Mouse (Mus musculus): Measurements from ENCODE around the gene Neurl1a.

Gene Neurl1a

DNA sequence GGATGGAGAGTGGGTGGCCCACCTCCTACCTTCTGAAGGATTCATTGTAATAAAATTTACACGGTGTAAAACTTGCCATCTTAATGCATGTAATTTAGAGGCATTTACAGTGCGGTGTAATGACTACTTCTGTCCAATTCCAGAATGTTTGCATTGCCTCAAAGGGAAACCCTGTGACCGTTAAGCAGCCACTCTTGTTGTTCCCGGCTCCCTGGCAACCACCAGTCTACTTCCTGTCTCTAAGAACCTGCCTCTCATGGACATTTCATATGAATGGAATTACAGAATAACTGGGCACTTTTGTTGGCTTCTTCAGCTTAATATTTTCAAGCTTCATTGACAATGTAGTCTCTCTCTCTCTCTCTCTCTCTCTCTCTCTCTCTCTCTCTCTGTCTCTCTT is 6.1 kb downstream of the Neurl1a start:
- POLR2A ChIA-PET: interaction anchor here in 1 of 4 experiments (1.0 kb wide), 1 partner anchor 92 kb away, joined by 3 read pairs; no protein-coding TSS in a partner anchor

DNA sequence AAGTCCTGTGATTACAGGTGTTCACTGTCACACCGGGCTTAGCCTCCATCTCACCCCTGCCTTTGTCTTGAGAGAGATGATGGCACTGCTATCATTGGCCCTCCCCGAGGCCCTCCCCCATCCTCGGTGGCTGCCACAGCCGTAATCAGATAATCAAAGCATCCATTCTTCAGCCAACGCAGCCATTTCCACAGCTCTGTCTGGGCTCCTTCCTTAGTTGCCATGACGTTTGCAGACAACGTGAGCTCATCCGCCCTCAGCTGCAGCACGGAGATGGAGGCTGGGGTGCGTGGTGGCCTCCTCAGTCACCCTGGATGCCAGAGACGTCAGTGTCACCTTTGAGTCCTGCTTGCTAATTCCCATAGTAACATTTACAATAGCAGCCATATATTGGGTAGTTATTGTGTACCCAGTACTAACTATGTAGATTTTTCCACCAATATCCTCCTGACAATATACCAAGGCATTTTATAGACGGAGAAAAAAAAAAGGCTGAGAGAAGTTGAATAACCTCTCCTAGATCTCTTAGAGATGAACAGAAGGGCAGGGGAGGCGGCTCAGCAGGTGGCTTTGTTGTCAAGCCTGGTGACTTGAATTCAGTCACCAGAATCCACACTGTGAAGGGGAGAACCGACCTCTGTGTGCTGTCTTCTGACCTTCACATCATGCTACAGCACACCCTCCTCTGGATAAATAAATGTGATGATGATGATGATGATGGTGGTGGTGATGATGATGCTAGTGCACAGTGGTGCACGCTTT is 8.1 kb downstream of the Neurl1a start:
- ChIA-PET CTCF (interaction anchor here in 1 of 4 experiments (1.3 kb wide), 1 partner anchor 12 kb away, joined by 3 read pairs; no protein-coding TSS in a partner anchor), POLR2A (interaction anchor here in 3 of 4 experiments (0.6 to 1.9 kb wide), 4 partner anchors 8 to 675 kb away, joined by 3 to 6 read pairs (median 4); partner anchors contain the start of gene Neurl1a (in 1 of the 3))

More for the DNA sequence above, 6.1 kb downstream of the Neurl1a start:
- CTCF ChIA-PET: no interaction called here

DNA sequence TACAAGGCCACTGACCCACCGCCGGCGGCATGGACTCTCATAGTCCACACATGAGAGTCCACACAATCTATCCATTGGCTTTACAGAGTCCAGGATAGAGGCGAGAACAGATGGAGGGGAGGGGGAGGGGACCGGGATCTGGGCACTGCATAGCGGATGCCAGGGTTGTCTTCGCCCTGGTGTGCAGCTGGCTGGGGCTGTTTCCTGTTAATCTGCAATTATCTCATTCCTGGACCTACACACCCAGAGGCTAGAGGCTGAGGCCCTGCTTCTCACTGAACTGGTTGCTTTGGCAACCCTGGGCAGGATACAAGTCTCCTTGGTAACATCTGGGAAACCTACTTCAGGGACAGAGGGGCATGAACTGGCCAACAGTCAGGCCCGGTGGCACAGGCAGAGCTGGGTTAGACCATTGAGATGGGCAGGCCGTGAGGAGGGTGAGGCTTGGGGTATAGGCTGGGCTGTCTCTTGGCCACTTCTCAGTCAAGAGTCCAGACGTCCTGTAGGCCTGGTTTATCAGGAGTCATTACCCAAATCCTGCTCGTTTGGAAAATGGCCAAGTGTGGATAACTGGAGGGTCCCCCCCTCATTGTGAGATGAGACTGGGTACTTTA is 10.0 kb downstream of the Neurl1a start:
- ChIA-PET CTCF (no interaction called here), POLR2A (interaction anchor here in 2 of 4 experiments (0.6 to 1.5 kb wide), 4 partner anchors 10 to 143 kb away, joined by 3 to 5 read pairs (median 3); partner anchors contain the start of gene Neurl1a (in 2 of the 2))

DNA sequence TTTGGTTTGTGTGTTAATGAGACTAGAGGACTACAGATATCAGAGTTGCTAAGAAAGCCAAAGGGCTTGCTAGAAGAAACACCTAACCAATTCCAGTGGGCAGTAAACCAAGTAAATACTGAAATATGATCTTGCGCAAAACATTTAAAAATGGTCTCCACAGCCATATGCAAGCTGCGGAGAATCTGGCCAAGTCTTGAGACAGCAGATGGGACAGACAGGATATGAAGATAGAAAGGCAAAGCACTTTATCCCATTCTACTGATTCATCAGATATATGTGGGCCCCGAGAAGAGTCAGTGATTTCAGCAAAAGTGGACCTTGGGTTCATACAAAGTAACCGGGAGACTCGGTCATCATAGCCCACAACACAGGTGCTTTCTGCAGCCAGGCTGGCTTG is 13.5 kb downstream of the Neurl1a start:
- ChIA-PET CTCF (no interaction called here), POLR2A (no interaction called here)

DNA sequence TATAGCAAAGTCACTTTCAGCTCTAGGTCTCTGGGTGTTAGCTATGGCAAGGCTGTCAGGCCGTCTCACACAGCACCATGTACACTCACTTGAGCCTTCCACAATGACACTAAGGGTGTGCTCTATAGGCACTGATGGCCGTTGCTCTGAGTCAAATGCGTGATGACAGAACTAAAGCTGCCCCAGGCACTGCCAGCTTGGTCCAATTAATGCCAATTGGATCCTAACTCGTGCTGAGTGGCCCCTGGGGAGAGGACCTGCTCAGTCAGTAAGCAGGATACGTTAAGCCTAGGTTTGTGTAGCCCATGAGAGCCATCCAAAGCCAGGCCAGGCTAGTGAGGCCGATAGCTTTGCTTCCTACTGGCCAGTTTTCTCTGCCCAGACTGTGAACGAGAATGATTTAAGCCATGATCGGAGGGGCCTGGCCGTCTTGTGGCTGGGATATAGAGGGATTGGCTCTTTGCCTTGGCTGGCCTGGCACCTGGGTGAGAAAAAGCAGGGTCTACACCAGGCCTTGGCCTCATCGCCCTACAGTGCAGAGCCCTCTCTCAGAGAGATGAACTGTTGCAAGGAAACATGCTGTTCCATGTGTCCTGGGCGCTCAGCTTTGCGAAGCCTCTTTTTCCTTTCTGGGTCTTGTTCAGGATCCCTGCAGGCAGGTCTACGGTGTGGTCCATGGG is 20.2 kb downstream of the Neurl1a start:
- POLR2A ChIA-PET: interaction anchor here in 2 of 4 experiments (0.6 to 3.5 kb wide), 6 partner anchors 13 to 138 kb away, joined by 3 to 18 read pairs (median 3); partner anchors contain the start of gene Neurl1a (in 1 of the 2)
- CTCF ChIA-PET: interaction anchor here in 2 of 4 experiments (0.6 to 0.7 kb wide), 2 partner anchors 343 to 636 kb away, joined by 3 read pairs; no protein-coding TSS in a partner anchor

DNA sequence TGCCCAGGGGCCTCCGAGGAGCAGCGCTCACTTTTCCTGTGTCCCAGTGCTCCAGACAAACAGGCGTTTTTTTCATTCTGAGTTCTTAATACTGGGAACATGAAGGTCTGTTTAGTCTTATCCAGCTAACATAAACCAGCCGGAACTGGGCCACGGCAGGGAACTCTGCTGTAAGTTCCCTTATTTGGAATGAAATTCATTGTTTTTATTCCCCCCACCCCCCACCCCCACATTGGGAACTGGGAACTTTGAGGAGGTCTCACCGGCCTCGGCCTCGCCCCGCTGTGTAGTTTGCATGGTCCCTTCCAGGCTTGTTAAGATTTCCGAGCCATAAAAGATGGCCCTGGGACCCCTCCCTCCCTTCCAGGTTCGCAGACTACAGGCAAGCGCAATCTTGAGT is 23.4 kb downstream of the Neurl1a start:
- ChIA-PET CTCF (interaction anchor here in 1 of 4 experiments (0.7 kb wide), 1 partner anchor 506 kb away, joined by 5 read pairs; no protein-coding TSS in a partner anchor), POLR2A (interaction anchor here (0.5 to 4.0 kb wide), 10 partner anchors 17 to 48 kb away, joined by 3 to 19 read pairs (median 3); partner anchors contain the start of gene Neurl1a (in 2 of the 4))

DNA sequence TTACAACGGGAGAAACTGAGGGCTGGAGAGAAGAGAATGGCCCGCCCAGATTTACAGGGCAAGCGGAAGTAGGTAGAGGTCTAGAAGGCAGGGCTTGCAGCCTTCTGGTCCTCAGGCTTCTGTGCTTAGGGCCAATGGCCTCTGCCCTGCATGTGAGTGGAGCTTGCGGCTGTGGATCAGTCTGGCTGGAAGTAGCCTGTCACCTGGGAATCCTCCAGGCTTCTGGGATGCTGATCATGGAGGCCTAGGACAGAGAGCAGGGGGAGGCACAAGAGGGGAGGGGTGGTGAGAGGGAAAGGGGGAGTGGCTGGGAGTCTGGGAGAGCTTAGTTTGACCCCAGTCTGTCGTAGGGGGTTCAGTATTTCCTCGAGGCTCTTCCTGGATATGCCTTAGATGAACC is 23.8 kb downstream of the Neurl1a start:
- POLR2A ChIA-PET: interaction anchor here in 3 of 4 experiments (0.7 to 4.0 kb wide), 6 partner anchors 22 to 43 kb away, joined by 3 to 19 read pairs (median 3); partner anchors contain the start of gene Neurl1a (in 2 of the 3)

DNA sequence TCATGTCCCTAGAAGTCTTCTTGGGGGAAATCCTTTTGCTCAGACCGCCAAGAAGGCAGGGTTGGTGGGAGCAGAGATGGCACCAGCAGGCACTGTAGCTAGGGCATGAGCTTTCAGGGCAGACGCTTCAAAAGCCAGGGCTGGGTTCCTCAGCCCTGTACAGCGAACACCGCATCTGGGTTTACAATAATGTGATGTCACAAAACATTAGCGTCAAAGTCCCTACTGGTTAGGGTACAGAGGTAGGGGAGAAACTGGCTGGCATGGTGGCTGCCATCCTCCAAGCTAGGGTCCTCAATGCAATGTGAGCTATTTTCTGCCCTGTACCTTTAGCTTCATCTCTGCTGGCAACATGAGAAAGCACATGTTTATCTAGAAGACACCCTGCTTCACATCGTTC is 24.4 kb downstream of the Neurl1a start:
- ChIA-PET POLR2A (interaction anchor here in 3 of 4 experiments (1.1 to 4.0 kb wide), 6 partner anchors 15 to 42 kb away, joined by 3 to 19 read pairs (median 3); partner anchors contain the start of gene Neurl1a (in 2 of the 3)), CTCF (interaction anchor here in 1 of 4 experiments (1.1 to 1.5 kb wide), 2 partner anchors 11 to 38 kb away, joined by 3 to 5 read pairs; no protein-coding TSS in a partner anchor)

More for the DNA sequence above, 23.8 kb downstream of the Neurl1a start:
- CTCF ChIA-PET: interaction anchor here in 2 of 4 experiments (0.7 to 1.5 kb wide), 2 partner anchors 11 to 507 kb away, joined by 5 read pairs; no protein-coding TSS in a partner anchor

DNA sequence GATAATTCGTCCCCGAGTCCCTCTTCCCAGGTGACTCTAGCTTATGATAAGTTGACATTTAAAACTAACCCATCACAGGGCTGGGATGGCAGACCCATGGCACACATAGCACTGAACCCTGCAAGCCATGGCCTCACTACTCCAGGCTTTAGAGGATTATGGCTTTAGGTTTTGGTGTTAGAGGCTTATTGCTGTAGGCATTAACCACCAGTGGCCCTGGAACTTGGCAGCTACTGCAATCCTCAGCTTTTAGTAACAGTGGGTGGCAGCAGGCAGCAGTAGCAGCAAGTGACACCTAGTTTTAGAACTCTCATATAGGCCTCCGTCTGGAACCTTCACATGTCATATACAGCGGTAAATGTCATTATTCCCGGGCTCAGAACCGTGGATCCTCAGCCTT is 26.0 kb downstream of the Neurl1a start:
- CTCF ChIA-PET: interaction anchor here in 1 of 4 experiments (0.5 kb wide), 1 partner anchor 65 kb away, joined by 5 read pairs; no protein-coding TSS in a partner anchor
- POLR2A ChIA-PET: interaction anchor here in 1 of 4 experiments (1.1 to 4.0 kb wide), 4 partner anchors 9 to 47 kb away, joined by 3 to 19 read pairs (median 5); partner anchors contain the start of gene Neurl1a

DNA sequence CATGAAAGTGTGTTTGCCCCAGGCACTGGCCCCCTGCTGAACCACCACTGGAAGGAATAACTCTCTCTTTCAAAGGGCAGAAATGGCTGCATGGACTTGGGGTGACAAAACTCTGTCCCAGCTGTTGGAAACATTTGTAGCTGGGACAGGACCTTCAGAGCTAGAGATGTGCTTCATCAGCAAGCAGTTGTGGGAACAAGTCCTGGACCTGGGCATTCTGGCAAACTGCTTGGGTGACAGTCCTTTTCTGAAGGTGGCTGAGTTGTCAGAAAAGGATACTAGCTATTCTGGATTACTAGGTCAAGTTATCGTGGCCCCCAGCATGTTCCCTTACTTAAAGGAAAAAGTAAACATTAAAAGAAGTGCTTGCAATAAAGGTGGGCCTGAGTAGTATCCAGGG is 27.5 kb downstream of the Neurl1a start:
- ChIA-PET CTCF (interaction anchor here in 1 of 4 experiments (0.6 kb wide), 1 partner anchor 1160 kb away, joined by 3 read pairs; no protein-coding TSS in a partner anchor), POLR2A (interaction anchor here in 1 of 4 experiments (0.5 kb wide), 1 partner anchor 15 kb away, joined by 3 read pairs; no protein-coding TSS in a partner anchor)

DNA sequence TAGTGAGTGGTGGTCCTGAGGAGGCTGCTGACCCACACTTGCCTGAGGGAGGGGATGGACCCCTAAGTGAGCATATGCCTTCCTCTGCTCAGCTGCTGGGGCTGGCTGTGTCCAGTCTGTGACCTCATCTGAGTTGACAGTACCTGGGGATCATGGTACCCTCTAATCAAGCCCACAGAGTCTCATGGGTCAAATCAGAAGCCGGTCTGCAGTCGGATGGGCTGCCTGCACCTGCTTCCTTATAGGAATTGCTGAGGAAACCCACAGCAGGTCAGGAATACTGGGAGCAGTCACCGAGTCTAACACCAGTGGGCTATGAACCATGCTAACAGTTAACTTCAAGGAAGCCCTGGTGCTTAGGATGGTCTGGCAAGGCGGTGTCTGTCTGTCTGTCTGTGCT is 31.8 kb downstream of the Neurl1a start:
- ChIA-PET POLR2A (no interaction called here), CTCF (no interaction called here)

DNA sequence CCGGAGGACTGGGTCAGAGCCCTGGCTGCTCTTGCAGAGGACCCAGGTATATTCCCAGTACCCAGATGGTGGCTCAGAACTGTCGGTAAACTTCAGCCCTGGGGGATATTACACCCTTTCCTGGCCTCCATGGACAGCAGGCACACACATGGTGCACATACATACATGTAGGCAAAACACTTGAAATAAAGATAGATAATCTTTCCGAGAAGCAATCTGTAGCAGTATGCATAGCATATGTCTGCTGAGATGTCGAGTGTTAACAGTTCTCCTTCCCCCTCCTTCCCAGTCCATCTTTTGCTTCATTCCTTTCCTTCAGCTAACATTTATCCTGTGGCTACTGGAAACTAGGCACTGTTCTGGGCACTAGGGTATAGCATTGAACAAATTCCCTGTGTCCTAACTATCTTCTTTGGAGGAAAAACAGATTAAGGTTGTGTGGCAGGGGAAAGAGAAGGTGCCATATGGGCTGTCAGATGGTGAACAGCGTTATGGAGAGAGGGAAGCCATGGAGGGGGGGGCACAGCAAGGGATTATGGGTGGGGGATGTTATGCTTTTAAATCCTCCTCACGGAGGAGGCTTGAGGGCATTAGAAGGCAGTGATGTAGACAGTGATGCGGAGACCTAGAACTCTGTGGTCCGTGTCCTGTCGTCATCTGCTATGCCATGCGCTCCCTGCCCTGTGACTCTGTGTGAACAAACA is 33.1 kb downstream of the Neurl1a start:
- ChIA-PET CTCF (interaction anchor here in 1 of 4 experiments (1.9 to 2.3 kb wide), 2 partner anchors 11 to 126 kb away, joined by 5 to 14 read pairs; no protein-coding TSS in a partner anchor), POLR2A (no interaction called here)

DNA sequence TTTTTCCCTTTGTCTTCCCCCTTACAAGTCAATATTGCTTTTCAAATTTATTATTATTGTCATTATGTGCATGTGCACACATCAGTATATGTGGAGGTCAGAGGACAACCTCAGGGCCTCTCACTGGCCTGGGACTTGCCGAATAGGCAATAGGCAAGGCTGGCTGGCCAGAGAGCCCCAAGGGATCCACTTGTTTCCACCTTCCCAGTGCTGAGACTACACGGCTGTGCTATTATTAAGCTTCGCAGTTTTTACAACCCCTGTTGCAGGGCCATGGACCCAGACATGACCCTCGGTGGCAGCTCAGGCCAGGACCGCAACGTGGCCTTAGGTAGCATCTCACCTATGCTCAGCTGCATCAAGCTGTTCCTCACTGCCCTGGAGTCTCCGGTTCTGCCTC is 33.8 kb downstream of the Neurl1a start:
- ChIA-PET POLR2A (no interaction called here), CTCF (interaction anchor here in 2 of 4 experiments (1.8 to 2.3 kb wide), 3 partner anchors 11 to 125 kb away, joined by 4 to 14 read pairs (median 5); partner anchors contain the start of gene Neurl1a (in 1 of the 2))

DNA sequence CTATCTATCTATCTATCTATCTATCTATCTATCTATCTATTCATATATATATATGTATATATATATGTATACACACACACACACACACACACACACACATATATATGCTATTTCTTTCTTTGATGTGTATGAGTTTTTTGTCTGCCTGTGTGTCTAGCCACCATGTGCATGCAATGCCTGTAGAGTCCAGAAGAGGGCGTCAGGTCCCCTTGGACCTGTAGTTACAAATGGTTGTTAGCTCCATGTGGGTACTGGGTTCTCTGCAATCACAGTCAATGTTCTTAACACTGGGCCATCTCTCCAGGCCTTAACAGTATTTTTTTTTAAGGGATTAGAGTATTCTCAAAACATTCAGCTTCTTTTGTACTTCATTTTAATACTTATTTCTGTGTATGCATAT is 34.9 kb downstream of the Neurl1a start:
- ChIA-PET CTCF (interaction anchor here (0.6 to 2.3 kb wide), 20 partner anchors 9 to 234 kb away, joined by 3 to 14 read pairs (median 3); partner anchors contain the start of gene Neurl1a (in 1 of the 4)), POLR2A (interaction anchor here in 2 of 4 experiments (0.7 to 0.9 kb wide), 2 partner anchors 9 to 241 kb away, joined by 3 to 4 read pairs; no protein-coding TSS in a partner anchor)

DNA sequence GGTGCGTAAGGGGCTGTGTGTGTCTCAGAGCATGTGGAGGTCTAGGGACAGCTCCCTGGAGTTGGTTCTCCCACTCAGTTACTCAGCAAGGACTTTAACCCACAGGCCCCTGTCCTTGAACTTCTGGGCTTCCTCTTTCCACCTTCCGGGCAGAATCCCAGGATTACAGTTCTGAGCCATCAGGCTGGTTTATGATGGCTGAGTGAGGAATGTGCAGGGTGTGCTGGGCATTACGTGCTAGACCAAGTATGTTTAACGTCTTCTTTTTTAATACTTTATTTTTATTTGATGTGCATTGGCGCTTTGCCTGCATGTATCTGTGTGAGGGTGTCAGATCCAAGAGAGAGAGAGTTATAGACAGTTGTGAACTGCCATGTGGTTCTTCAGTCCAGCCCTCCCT is 38.1 kb downstream of the Neurl1a start:
- POLR2A ChIA-PET: interaction anchor here in 1 of 4 experiments (0.5 to 3.7 kb wide), 3 partner anchors 11 to 120 kb away, joined by 3 to 13 read pairs (median 4); no protein-coding TSS in a partner anchor
- CTCF ChIA-PET: interaction anchor here in 2 of 4 experiments (0.7 to 1.4 kb wide), 2 partner anchors 77 to 122 kb away, joined by 3 read pairs; no protein-coding TSS in a partner anchor

DNA sequence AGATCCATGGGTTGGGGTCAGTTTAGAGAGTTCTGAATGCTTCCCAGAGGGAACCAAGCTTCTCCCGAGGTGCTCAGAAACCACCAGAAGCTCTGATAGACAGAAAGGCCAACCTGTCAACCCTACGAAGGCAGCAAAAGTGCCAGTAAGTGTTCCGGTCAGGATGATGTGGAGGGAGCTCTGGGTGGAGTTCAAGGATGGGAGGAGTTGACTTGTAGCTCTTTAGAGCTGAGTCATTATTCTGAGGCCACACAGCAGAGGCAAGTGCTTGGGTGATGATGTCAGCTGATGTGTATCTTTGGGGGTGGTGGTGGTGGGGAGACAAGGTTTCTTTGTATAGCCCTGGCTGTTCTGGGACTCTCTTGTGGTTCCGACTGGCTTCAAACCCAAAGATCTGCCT is 41.0 kb downstream of the Neurl1a start:
- POLR2A ChIA-PET: interaction anchor here in 3 of 4 experiments (0.6 to 3.7 kb wide), 9 partner anchors 8 to 1504 kb away, joined by 3 to 13 read pairs (median 4); partner anchors contain the start of gene Neurl1a (in 1 of the 3)

DNA sequence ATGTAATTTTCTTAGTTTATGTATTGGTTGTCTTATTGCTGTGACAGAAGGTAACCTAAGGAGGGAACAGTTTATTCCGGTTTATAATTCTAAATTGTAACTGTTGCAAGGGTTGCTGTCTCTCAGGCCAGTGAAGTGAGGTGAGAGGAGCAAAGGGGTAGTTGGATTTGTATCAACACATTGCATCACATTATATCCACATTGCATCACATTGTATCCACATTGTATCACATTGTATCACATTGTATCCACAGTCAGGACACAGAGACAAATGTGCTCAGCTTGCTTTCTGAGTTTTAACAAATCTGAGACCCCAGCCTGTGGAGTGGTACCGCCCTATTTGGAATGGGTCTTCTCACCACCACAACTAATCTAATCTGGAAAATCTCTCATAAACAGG is 41.6 kb downstream of the Neurl1a start:
- POLR2A ChIA-PET: interaction anchor here in 2 of 4 experiments (0.7 to 3.7 kb wide), 5 partner anchors 8 to 42 kb away, joined by 3 to 13 read pairs (median 4); partner anchors contain the start of gene Neurl1a (in 1 of the 2)
- CTCF ChIA-PET: no interaction called here

More for the DNA sequence above, 41.0 kb downstream of the Neurl1a start:
- CTCF ChIA-PET: interaction anchor here in 1 of 4 experiments (0.8 kb wide), 1 partner anchor 206 kb away, joined by 3 read pairs; no protein-coding TSS in a partner anchor
